Mouse (Mus musculus) E14TG2a.4 (cell line): ENCODE measurements around the gene Avpr1b.

Experiments used
- CTCF ChIP-seq: conservative IDR thresholded peaks from 2 replicates; pipeline ENCODE4 v1.5.1; 2014; ENCODE audit warnings: low read length
- NANOG ChIP-seq: IDR thresholded peaks from 2 replicates; pipeline ENCODE4 v1.6.1; 2014; ENCODE audit warnings: borderline replicate concordance, low read length, mixed read lengths
- POU5F1 ChIP-seq: IDR thresholded peaks from 2 replicates; pipeline ENCODE4 v1.6.1; 2014; ENCODE audit warnings: low read length, borderline replicate concordance

DNA sequence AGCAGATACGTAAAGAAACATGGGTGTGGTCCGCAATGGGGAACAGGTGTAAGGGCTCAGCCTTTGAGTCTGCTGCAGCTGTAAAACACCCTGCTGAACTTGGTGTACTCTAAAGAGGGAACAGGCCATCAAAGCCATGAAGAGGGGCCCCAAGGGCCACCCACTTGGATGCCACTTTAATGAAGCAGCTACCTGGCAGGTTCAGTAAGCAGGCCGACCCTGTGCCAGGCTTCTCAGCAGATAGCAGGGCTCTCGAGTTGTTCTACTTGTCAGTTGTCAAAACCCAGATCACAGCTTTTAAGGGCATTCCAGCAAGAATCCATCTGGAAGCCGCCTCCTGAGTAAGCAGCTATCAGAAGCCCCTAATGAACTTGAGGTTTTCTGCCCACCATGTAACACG, 56.6 kb downstream of the Avpr1b start:
- TF ChIP-seq CTCF (no peak), NANOG (no peak), POU5F1 (no peak)
